Mouse (Mus musculus) myocyte (in vitro differentiated cells): ENCODE measurements around the gene Wnt6.

Experiments
- E2F4 ChIP-seq: IDR thresholded peaks from one replicate; pipeline ENCODE4 v1.6.1; 2011; ENCODE audit warnings: mild to moderate bottlenecking, control low read depth, moderate library complexity; ENCODE audit not compliant: insufficient read depth
- MAX ChIP-seq: IDR thresholded peaks from one replicate; pipeline ENCODE4 v1.6.1; 2011; ENCODE audit warnings: low read depth, mild to moderate bottlenecking, control low read depth
- POLR2A ChIP-seq: IDR thresholded peaks from one replicate; pipeline ENCODE4 v1.6.1; 2011; ENCODE audit warnings: low read depth, mild to moderate bottlenecking, control low read depth, moderate library complexity; ENCODE audit not compliant: insufficient read length
- SRF ChIP-seq: IDR thresholded peaks from one replicate; pipeline ENCODE4 v1.6.1; 2011; ENCODE audit warnings: low read depth; ENCODE audit not compliant: control insufficient read depth, insufficient read length

DNA sequence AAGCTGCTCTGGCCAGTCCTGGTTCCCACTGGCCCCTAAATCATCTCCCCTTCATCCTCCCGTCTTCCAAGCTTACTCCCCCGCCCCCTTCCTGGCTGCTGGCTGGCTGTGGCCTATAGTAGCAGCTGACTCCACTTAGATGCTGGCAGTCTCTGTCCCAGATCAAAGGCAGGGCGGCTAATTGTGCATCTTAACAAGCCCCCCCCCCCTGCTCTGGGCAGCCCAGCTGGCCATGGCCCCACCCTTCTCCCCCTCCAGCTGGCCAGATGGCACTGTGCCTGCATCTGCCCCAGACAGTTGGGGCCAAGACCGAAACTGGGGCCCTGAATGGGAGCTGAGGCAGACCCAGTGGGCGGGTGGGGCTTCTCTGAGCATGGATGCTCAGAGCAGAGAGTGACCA is 25.8 kb downstream of the Wnt6 start:
- TF ChIP-seq MAX (no peak), E2F4 (no peak), POLR2A (no peak), SRF (no peak)
